Mouse (Mus musculus): ENCODE measurements around the gene Vmn1r95.
"Not testable (repeated sequence)": the region's sequence is repeated elsewhere in the genome, so short reads cannot be mapped to it uniquely, and the experiment has no call there.

Vmn1r95 gene

GRCm38 (mm10) chr7:20193410-20193809, at the start of gene Vmn1r95:
Gene Vmn1r95 (plus strand): TSS chr7:20193710.
- not testable (repeated sequence) for DNase-seq (ENCODE audit: low spot score in 2 of 2)

- not testable (repeated sequence) for DNase-seq (ENCODE audit: low spot score in 2 of 2)
Observed at GRCm38 (mm10) chr7:20168277-20168676, 25.2 kb upstream of the Vmn1r95 start, which contains the start of gene Vmn1r94. Gene Vmn1r94 (minus strand): TSS chr7:20168377.

- not testable (repeated sequence) for DNase-seq (ENCODE audit: low spot score in 2 of 2)
Observed at GRCm38 (mm10) chr7:20205507-20205906, 12.0 kb downstream of the Vmn1r95 start, which contains the start of gene Gm6164. Gene Gm6164 (minus strand): TSS chr7:20205607.

GRCm38 (mm10) chr7:20233728-20234127, 40.2 kb downstream of the Vmn1r95 start, which contains the start of gene Gm4498:
Gene Gm4498 (minus strand): TSS chr7:20233828.
- not testable (repeated sequence) for DNase-seq (ENCODE audit: low spot score in 2 of 2)

All from urinary bladder, postnatal 36 days (tissue).